Mouse (Mus musculus): Measurements from ENCODE around the gene Ran. TPM values are rescaled to one million over a fixed set of nuclear protein-coding genes. Genes with fewer than 3 reads are reported as not detected.
A peak's percentile ranks its signal among the peaks of the same experiment; 100 is the strongest.

Ran gene
- total RNA-seq, 1 experiment from 2014 or later, result 96.8 TPM

DNA sequence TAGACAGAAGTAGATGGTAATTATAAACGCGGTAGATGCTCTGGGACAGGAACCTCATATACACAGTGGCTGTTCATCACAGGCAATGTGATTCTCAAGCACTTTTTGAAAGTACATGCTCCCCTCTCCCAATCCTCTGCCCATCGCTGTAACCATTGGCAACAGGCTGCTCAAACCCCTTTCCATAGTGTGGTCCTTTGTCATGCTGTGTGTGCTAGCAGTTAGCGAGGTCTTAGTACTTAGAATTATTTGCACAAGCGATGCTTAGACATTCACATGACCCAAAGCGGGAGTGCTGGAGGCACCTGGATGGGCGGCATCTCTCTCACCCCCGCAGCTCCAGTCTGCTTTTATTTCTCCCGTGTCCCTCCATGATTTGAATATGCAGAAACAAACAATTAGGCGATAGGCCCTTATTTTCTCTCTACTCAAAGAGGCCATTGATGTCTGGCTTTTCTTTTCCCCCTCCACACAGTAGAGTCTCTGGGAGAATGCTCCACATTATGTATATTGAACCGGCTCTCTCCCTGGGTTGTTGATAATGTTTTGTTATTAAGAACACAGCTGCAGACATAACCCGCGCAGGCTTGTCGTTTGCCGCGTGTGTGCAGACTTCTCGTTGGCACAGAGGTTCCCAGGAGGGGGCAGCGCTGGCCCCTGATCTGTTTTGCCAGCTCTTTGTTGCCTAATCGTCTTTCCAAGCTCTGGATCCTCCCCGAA is 32.9 kb downstream of the Ran start:
- no peak for ATAC-seq (replicated peaks; ENCODE audit: insufficient number of reproducible peaks, low FRiP score, low TSS enrichment, poor library complexity, severe bottlenecking)

DNA sequence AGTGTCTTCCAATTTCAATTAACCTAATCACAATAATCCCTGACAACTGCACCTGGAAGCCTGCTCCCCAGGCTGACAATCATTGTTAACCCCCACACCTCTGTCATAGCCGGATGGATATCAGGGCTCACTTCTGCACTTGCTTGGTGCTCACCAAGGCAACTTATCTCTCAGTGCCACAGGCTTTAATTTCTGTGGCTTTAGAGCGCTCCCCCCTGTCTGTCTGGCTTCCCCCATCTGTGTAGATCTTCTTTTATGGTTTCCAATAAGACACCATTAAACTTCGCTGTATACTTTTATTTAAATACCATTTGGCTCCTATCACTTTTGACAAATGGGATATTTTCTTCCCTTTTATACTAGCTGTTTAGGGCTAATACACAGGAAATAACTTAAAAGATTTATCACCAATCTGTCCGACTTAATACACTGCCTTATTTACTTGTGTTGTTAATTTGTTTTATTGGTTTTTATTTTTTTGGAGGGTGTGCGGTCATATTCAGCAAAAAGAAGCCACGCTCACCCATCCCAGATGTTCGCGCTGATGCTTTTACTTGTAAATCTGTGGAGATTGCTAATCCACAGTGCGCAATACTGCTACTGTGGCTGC is 34.9 kb downstream of the Ran start:
- no peak for ATAC-seq (replicated peaks; ENCODE audit: insufficient number of reproducible peaks, low FRiP score, low TSS enrichment, poor library complexity, severe bottlenecking)

DNA sequence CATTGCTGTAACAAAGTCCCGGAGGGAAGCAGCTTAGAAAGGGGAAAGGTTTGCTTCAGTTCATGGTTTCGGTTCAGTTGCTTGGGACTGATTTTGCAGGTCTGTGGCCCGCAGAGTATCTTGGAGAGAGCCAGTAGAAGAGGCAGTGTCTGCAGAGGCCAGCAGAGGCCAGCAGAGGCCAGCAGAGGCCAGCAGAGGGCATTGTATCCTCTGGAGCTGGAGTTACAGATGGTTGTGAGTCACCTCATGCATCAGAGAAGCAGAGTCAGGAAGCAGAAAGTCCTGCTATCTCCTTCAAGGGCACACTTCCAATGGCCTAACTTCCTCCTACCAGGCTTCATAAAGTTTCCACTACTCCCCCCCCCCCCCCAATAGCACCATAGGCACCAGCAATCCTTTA is 39.2 kb downstream of the Ran start:
- no peak for ATAC-seq (replicated peaks; ENCODE audit: insufficient number of reproducible peaks, low FRiP score, low TSS enrichment, poor library complexity, severe bottlenecking)

DNA sequence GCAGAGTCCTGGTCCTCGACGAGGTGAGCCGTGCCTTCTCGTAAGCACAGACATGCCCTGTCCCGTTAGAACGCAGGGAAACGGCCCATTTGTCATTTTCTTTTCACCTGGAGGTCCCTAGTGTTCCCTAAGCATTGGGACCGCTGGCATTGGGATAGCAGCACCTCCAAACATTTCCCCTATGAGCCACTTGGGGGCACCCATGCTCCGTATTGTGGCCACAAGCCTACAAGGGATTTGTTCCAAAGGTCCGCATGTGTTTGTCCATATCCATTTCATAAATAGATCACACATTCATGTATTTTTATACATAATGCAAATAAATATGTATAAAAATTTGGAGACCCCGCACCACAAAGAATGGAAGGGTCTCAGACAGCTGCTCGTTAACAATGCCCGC is 41.7 kb downstream of the Ran start:
- ATAC-seq (replicated peaks; ENCODE audit: insufficient number of reproducible peaks, low FRiP score, low TSS enrichment, poor library complexity, severe bottlenecking), result no peak

DNA sequence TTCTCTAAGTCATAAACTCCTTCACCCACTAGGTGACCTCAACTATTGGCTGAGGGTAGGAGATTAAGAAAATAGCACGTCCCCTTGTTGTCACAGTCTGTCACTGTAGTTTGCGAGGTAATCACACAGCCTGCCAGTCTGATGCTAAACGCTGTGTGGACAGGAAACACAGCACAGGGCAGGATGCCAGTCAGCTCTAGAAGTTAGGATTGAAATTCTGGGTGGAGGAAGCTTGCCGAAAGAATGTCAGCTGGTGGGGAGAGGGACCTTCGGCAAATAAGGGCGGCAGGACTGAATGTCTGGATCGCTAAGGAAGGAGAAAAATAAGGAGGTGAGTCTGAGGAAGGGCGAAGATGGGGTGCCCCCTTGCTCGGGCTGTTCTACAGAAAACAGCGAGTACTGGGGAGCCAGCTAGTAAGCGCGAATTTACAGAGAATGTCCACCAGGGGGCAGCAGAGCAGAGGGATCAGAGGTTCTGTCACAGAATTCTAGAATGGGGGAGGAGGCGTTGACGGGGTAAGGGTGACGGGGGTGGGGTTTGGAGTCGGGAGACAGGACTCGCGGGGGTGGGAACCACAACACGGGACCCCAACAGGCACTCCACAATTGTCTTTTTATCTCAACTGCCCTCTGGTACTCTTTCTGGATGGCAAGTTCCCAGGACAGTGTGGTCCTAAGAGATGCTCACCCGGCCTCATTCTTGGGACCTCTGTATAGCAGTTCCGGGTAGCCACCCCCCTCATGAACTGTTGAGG is 43.3 kb downstream of the Ran start:
- peak; percentile 62; the same call in 1 of the 2 replicates for ATAC-seq (replicated peaks; ENCODE audit: insufficient number of reproducible peaks, low FRiP score, low TSS enrichment, poor library complexity, severe bottlenecking)

DNA sequence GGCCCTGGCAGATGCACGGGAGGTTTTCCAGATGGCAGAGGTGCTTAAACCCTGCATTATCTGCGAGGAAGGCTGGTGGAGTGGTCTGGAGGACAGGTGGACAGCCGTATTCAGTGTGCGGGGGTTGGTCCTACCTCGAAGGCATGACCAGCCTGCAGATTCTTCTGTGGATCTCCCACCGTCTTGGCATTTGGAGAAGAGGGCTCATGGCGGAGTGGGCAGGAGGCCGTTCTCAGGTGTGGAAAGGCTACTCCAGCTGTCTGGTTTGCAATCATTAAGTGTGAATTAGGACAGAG is 43.9 kb downstream of the Ran start:
- ATAC-seq (replicated peaks; ENCODE audit: insufficient number of reproducible peaks, low FRiP score, low TSS enrichment, poor library complexity, severe bottlenecking), result no peak

DNA sequence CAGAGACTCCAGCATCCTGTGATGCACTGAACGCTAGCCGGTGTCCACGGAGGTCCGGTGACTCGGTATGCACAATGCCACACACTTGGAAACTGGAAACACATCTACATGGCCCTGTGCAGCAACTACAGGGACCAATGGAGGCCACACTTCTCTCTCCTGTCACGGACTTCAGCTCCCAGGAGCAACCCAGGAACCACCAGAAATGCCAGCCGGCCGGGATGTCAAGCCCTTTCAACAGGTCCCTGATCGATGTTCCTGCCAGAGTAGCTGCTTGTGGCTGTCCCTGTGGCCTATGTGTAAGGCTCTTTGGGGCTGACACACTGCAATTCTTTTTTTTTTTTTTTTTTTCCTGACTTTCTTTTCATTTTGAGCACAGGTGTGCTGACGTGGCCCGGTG is 44.3 kb downstream of the Ran start:
- no peak for ATAC-seq (replicated peaks; ENCODE audit: insufficient number of reproducible peaks, low FRiP score, low TSS enrichment, poor library complexity, severe bottlenecking)

DNA sequence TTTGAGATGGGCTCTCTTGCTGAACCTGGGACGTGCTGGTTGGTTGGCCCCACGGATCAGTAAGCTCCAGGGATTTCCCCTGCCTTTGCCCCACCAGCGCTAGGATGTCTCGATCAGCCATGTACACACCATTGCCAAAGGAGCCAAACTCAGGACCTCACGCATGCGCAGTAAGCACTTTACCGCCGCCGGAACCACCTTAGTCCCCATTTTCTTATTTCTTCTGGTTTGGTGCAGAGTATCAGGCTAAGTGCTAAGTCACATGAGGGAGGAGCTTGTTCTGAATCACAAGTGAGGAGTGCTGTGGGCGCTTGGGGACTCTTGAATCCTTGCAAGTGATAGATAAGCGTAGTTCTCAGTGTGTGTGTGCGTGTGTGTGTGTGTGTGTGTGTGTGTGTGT is 45.4 kb downstream of the Ran start:
- no peak for ATAC-seq (replicated peaks; ENCODE audit: insufficient number of reproducible peaks, low FRiP score, low TSS enrichment, poor library complexity, severe bottlenecking)

DNA sequence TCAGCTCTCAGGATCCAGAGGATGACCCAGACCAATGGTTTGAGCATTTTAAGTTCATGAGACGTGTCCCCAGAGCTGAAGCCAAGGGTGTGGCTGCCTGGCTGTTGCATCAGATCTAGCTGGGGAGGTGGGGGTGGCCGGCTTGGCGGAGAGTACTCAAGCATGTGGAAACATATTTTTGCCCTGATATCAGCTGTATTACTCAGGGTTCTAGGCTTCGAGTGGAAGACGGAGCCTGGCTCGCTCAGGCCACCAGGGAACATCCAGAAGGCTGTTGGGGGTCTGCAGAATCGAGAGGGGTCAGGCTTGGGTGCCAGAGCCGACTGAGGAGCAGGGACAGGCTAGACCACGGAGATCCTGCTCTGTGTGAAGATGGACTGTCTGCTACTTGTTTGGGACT is 46.1 kb downstream of the Ran start:
- no peak for ATAC-seq (replicated peaks; ENCODE audit: insufficient number of reproducible peaks, low FRiP score, low TSS enrichment, poor library complexity, severe bottlenecking)

DNA sequence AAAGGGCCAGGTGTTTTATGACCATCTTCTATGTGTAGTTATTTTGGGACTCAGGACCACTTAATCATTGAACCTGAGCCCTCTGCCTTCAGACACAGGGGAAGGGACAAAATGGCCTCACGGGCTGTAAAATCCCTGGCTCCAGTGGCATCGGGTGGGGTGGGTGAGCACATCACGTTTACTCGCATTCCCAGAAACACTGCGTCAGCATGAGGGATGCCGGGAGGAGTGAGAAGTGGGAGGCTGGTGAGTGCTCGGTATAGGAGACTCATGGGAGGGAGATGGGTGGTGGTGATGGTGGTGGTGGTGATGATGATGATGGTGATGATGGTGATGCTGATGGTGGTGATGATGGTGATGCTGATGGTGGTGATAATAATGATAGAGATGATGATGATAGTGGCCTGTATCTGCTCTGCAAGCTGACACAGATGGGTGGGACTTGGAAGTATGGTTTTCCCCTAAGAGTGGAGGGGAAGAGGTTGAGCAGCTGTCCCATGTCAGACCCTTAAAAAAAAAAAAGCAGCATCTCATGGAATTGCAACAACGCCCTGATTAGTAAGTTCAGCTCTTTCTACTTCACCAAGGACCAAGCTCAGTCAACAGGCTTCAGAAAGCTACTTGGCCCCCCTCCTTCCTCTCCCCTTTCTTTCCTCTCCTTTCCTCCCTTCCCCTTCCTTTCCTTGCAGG is 46.8 kb downstream of the Ran start:
- ATAC-seq (replicated peaks; ENCODE audit: insufficient number of reproducible peaks, low FRiP score, low TSS enrichment, poor library complexity, severe bottlenecking), result no peak

DNA sequence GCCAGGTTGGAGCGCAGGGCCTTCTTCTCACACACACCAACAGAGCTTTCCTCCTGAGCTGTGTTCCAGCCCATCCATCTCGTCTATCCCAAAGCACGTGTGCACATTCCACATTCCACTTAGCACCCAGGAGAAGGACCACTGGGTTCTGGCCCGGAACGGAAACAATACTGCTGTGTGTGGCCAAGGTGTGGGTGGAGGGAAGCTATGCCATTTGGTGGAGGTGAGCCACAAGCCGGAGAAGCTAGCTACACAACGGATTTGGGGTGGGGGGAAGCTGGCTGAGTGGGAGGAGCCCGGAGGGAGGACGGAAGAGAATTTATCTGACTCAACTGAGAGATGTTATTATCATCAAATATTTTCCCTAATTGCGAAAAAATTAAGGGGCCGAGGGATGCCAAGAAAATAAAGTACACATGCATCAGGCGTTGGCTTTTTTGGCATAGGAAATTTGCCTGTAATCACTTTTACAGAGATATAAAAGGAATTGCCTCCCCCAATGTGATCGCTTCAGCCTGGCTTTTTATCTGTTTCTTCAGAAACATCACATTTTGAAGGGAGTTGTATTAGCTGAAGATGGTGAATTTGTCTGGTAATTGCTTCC is 47.5 kb downstream of the Ran start:
- ATAC-seq (replicated peaks; ENCODE audit: insufficient number of reproducible peaks, low FRiP score, low TSS enrichment, poor library complexity, severe bottlenecking), result no peak

DNA sequence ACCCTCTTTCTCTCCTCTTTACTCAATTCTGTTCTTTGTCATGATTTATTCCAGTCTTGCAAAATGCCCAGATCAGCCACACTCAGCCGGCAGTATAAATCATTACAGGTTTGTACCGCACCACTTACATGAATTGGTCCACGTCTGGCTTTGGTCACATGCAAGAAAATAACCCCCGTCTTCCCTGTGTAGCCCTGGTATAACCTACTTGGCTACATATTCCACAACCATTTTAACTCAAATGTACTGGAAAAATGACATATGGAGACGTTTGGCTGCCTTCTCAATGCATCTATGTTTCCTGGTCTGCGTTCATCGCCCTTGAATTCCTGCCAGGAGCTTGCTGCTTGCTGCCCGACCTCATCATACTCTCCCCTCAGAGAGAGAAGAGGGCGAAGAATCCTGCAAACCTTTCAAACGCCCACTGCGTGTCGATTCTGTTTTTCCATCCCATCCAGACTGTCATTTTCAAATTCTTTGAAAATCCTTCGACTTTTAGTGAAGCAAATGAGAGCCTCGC is 52.0 kb downstream of the Ran start:
- no peak for ATAC-seq (replicated peaks; ENCODE audit: insufficient number of reproducible peaks, low FRiP score, low TSS enrichment, poor library complexity, severe bottlenecking)

DNA sequence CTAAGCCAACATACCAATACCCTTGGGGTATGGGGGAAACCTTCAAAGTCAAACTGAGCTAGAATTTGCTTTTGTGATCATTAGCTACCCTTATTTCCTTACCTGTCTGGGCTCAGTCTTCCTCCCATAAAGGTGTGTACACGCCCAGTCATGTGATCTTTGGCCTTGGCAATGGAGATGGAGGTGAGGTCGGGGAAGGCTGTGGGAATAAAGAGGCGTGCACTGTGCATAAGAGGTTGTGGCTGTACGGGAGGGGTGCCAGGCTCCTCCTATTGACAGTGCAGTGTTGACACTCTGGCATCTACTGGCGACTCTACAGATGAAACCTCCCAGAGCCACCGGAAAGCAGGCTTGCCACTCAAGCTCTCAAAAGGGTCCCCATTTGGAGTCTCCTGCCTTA is 53.5 kb downstream of the Ran start:
- ATAC-seq (replicated peaks; ENCODE audit: insufficient number of reproducible peaks, low FRiP score, low TSS enrichment, poor library complexity, severe bottlenecking), result no peak

Other genes with a start within 250 kb of the Ran start
- not detected in 3 replicates for gene Rimbp2, start 66.6 kb upstream of the Ran start, total RNA-seq (2017)
- 19.9 to 45.5 TPM (median 22.5 TPM) in 3 replicates for gene Stx2, start 11.5 kb upstream of the Ran start, total RNA-seq (2017)
- not detected in 3 replicates for gene Adgrd1, start 76.7 kb downstream of the Ran start, total RNA-seq (2017)